Mouse (Mus musculus) testis, adult 2 months (tissue): Measurements from ENCODE around the gene S1pr3.

Source experiments
- CTCF ChIP-seq: fragments of 200-500 bp; IDR thresholded peaks from 2 replicates; pipeline ENCODE4 v1.5.1; 2012; ENCODE audit warnings: low read depth, mild to moderate bottlenecking, inconsistent platforms, low read length, moderate library complexity; ENCODE audit not compliant: control insufficient read depth, insufficient read depth, insufficient replicate concordance
- POLR2A ChIP-seq: fragments of 200-500 bp; IDR thresholded peaks from 2 replicates; pipeline ENCODE4 v1.6.1; 2012; ENCODE audit warnings: low read depth, mild to moderate bottlenecking, inconsistent platforms, low read length, moderate library complexity; ENCODE audit not compliant: control insufficient read depth

DNA sequence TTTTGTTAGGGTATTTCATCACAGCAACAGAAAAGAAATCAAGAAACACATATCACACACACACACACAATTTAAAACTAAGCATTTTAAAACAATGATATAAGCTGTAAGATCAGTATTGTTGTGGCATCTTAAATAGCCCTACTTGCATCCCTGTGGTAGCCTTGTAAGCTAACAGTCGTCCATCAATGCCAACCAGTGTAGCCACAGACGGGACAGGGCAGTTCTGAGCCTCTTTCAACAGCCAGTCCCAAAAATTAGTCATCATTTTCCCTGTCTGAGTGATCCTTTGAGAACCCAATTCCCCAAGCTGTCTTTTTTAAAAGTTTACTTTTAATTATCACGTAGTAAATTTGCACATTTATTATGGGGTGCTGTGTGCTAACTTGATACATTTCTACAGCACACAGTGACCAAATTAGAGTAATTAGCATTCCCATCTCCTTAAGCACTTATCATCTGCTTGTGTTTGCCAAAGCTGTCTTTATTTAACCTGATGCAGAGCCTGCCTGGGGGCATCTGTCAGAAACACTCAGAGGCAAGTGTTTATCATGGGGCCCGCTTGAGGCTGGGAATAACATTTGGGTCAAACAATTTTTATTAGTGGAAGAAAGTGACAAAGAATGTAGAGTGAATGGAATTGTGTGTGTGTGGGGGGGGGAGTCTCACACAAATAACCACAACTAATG lies 47.9 kb downstream of the S1pr3 start:
- TF ChIP-seq CTCF (no peak), POLR2A (no peak)
